Mouse (Mus musculus): Measurements from ENCODE around the gene Srrm3.
A peak's percentile ranks its signal among the peaks of the same experiment; 100 is the strongest.

Gene Srrm3

GRCm38 (mm10) chr5:135806555-135807262, at the start of gene Srrm3:
Srrm3 (plus strand) TSS chr5:135806890.
- DNase-seq (ENCODE audit: low spot score in 2 of 2): peak; percentile 92 to 94

- DNase-seq (ENCODE audit: low spot score in 2 of 2): no peak
Measured at GRCm38 (mm10) chr5:135761881-135762280, 44.8 kb upstream of the Srrm3 start.

- DNase-seq (ENCODE audit: low spot score in 2 of 2): peak; percentile 70 to 73
Measured at GRCm38 (mm10) chr5:135763526-135763925, 43.2 kb upstream of the Srrm3 start.

- no peak for DNase-seq (ENCODE audit: low spot score in 2 of 2)
Measured at GRCm38 (mm10) chr5:135764971-135765370, 41.7 kb upstream of the Srrm3 start.

DNA sequence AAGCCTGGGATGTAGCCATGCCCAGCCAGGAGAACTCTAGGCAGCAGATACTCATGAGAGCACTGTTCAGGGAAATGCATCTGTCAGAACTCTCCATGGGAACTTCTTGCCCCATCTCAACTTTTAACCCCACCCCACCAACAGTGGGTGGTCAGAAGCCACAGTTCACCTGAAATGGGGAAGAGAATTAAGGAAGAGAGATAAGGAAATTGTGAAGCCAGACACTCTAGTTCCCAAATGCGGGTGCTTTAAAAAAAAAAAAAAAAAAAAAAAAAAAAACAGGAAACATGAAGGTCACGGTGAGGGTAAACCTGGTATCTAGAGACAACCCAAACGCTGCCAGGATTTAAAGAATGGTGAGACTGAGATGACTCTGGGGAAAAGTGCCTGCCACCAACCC, 34.2 kb upstream of the Srrm3 start:
- DNase-seq (ENCODE audit: low spot score in 2 of 2): no peak

- no peak for DNase-seq (ENCODE audit: low spot score in 2 of 2)
Measured at GRCm38 (mm10) chr5:135776546-135776945, 30.1 kb upstream of the Srrm3 start.

GRCm38 (mm10) chr5:135777796-135778470, 28.8 kb upstream of the Srrm3 start, which contains the start of gene Styxl1:
Styxl1 (minus strand) TSS chr5:135778385.
- DNase-seq (ENCODE audit: low spot score in 2 of 2): peak; percentile 22 to 49

DNA sequence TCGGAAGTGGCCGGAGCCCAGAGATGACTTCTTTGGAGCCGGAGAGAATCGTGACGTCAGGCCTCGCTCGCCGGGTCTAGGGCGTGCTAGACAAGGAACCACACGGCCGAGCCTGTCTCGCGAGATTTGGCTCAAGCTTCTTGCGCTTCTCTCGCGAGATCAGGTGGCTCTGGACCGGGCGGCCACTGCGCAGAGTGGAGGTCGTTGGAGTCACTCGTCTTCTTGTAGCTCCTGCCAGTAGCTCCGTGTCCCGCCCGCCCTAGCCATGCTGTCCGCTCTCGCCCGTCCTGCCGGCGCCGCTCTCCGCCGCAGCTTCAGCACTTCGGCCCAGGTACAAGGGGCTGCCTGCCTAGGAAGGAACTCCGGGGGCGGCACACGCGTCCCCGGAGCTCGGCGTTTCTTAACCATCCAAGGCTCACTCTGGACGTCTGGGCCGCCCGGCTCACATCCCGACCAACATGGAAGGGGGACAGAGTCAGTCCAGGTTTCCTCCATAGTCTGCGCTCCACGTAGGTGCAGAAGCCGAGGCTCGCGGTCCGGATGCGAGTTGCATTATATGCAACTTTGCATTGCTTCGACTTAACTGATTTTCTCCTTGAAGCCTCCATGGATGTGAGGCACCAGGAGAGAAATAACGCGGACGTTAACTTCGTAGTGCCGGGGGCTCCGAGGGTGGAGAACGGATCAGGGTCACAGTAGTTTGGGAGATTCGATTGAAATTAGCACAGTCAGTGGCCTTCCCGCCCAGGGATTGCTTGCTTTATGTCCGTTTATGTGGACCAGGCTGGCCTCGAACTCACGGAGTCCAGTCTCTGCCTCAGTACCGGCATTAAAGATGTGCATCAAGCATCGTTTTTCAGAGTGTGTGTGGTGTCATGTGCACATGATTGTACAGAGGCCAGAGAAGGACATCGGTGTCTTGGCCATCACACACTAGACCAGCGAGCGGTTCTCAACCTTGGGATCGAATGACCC, 27.9 kb upstream of the Srrm3 start, which contains the start of gene Mdh2:
Gene Mdh2 (plus strand): TSS at position 10 of the 975 bp plus-strand sequence.
- DNase-seq (ENCODE audit: low spot score in 2 of 2): peak; percentile 95 to 99

GRCm38 (mm10) chr5:135780331-135780730, 26.4 kb upstream of the Srrm3 start:
- DNase-seq (ENCODE audit: low spot score in 2 of 2): no peak

- DNase-seq (ENCODE audit: low spot score in 2 of 2): no peak
Measured at GRCm38 (mm10) chr5:135782901-135783300, 23.8 kb upstream of the Srrm3 start.

DNA sequence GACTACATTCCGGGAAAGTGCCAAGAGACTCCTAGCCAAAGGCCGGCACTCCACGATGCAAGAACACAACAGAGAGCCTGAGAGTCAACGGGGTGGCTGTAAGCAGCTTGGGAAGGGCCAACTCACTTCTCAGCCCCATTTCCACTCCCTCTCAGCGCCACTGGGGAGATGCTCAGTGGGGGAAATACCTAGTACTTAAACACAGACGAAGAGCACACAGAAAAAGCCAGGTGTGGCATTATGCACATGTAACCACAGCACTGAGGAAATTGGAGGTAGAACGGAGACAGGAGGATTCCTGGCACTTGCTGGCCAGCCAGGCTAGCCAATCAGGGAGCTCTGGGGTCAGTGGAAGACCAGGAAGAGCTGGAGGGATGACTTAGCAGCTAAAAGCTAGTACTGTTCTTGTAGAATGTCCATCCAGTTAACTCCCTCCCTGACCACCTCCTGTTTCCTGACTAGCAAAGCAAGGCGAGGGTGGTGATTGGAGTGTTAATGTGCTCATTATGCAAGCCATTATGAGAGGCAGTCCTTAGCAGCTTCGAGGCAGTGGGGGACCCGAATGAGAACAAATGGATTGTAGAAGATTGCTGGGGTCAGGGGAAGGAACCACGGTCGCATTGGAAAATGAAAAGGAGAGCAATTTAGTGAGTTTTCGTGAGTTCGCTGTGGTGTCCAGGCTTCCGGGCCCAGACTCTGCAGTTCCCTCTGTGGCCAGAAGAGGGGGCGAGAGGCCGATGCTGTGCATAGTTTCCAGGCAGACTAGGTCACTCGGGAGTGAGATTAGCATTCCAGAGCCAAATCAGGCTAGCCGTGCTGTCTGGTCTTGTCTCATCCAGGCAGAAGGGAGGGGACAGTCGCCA, 12.5 kb upstream of the Srrm3 start:
- peak; percentile 89 to 92 for DNase-seq (ENCODE audit: low spot score in 2 of 2)

DNA sequence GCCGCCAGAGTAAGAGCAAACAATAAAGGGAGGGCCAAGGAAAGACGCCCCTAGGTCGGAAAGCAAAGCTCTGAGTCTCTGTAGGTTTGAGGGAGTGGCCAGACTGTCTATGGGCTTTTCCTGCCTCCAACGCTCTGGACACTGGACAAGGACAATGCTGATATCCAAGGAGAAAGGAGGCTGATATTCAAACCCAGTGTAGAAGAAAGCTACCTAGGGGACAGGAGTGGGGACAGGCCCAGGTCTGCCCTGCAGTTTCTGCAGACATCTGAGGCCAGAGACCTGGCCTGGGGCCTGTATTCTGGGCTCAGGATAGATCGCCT, 11.9 kb upstream of the Srrm3 start:
- DNase-seq (ENCODE audit: low spot score in 2 of 2): no peak

DNA sequence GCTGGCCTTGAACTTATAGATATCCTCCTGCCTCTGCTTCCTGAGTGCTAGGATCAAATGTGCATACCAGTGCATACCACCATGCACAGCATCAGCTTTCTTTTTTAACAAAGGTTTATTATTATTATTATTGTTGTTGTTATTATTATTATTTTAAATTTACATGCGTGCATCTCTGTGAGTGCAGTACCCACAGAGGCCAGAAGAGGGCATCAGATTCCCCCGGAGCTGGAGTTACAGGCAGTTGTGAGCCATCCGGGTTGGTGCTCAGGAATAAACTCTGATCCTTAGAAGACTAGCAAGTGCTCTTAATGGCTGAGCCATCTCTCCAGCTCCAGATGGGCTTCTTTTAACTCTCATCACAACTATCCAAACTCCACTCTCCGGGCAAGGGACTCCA, 6.9 kb upstream of the Srrm3 start:
- DNase-seq (ENCODE audit: low spot score in 2 of 2): no peak

GRCm38 (mm10) chr5:135800927-135801326, 5.8 kb upstream of the Srrm3 start:
- DNase-seq (ENCODE audit: low spot score in 2 of 2): no peak

DNA sequence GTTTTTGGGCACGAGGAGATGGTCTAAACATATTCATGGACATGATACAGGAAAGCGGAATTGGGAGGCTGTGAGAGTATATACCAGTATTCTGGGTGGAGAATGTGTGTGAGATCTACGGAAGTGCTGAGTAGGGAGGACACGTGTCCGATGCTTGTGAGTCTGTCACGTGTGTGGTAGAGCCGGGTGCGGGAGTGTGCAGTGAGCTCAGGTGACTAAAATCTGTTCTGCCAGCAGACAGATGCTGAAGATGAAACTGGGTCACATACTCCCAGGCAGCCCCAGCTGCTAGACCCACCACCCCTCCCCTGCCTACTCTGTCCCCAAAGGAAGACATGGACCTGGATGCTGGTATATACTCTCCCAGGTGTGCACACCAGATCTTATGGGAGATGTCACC, 4.0 kb upstream of the Srrm3 start:
- no peak for DNase-seq (ENCODE audit: low spot score in 2 of 2)

DNA sequence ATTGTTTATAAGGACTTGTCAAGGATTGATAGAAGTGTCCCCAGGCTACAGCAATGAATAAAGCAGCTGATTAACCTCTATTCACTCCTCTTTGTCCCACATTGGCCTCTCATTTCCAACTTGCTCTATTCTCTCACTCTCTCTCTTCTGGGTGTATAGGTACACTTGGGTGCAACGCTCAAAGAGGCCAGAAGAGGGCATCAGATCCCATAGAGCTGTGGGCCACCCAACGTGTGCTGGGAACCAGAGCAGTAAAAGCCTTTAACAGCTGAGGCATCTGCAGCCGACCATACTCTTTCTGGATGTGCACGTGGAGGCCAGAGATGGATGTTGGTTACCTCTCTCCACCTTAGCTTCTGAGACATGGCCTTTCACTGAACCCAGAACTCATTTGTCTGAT, 3.6 kb upstream of the Srrm3 start:
- no peak for DNase-seq (ENCODE audit: low spot score in 2 of 2)

GRCm38 (mm10) chr5:135803676-135804075, 3.0 kb upstream of the Srrm3 start:
- DNase-seq (ENCODE audit: low spot score in 2 of 2): no peak

GRCm38 (mm10) chr5:135804735-135805134, 2.0 kb upstream of the Srrm3 start:
- DNase-seq (ENCODE audit: low spot score in 2 of 2): no peak

GRCm38 (mm10) chr5:135807263-135807637, 560 bp downstream of the Srrm3 start:
- no peak for DNase-seq (ENCODE audit: low spot score in 2 of 2)

- peak in 1 of 2 experiments; percentile 60 for DNase-seq (ENCODE audit: low spot score in 2 of 2)
Measured at GRCm38 (mm10) chr5:135812991-135813390, 6.3 kb downstream of the Srrm3 start.

DNA sequence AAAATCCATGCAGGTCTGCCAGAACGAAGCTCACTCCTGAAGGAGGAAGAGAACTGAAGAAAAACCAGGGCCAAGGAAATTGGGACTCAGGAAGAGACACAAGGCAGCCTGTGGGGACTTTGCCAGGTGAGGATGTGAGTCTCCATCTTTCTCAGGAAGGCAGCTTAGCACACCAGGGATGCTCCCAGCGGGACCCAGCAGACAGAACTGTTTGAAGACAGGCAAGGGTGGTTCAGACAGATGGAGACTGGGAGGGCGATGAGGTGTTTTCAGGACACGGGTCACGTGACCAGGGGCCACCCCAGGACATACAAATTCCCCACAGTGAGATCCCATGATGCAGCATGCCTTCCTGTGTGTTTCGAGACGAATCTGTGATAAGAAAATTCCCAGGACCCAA, 11.8 kb downstream of the Srrm3 start:
- no peak for DNase-seq (ENCODE audit: low spot score in 2 of 2)
